Mouse (Mus musculus): ENCODE data around the gene Cobl. TPM values are rescaled to one million over a fixed set of nuclear protein-coding genes. Genes with fewer than 3 reads are reported as not detected.
A peak's percentile ranks its signal among the peaks of the same experiment; 100 is the strongest.

Cobl gene
- polyA plus RNA-seq, 1 experiment from 2014 or later = 3.6 TPM

DNA sequence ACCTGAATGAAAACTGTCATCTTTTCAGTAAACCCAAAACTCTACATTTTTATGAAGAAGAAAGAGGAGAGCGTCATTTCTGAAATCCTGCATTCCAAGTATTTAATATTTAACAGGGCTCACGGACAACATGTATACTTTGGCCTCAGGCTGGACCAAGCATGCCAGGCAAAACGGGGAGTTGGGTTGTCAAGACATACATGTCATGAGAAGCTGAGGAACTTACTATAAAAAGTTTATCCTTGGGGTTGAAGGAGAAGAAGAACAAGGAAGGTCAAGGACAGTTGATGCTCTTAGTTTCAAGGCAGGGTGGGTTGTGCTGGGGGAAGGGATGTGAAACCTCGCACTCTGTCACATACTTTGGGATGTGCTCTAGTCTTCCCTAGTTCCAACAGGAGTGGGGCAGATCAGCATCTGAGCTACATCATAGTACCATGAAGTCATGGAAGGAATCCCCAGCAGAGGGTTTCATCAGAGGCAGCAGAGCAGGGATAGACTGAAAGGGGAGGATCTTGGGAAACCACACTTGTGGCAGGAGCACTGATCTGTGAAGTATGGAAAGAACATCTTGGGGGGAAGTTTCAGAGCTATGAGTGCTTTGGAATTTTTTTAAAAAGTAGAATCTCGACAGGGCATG, 9.7 kb upstream of the Cobl start:
- no peak overlapping the region for H3K9ac ChIP-seq (replicated peaks; ENCODE audit: low read length)
- ATAC-seq (replicated peaks; ENCODE audit: insufficient number of reproducible peaks, low FRiP score, low TSS enrichment, low read depth) (no peak), DNase-seq (ENCODE audit: low spot score) (no peak)
- no peak overlapping the region for H3K4me2 ChIP-seq (ENCODE audit: low read depth, low read length)
- no peaks in the 10 kb centered on the region for H3K9me3 ChIP-seq (replicated peaks; ENCODE audit: control insufficient read depth, low read length)
- H3K36me3 ChIP-seq (replicated peaks; ENCODE audit: control insufficient read depth, insufficient read depth, low read depth, low read length) = no peaks in the 10 kb centered on the region
- H3K27ac ChIP-seq (replicated peaks; ENCODE audit: low read depth, low read length) = no peak overlapping the region
- H3K27me3 ChIP-seq (ENCODE audit: control insufficient read depth, insufficient read depth, low read length) = no peaks in the 10 kb centered on the region
- no peak overlapping the region for H3K4me3 ChIP-seq (ENCODE audit: low read depth, low read length)
- 85% methylated on average over 5 of the region's 5 CpGs for WGBS
- no peaks in the 10 kb centered on the region for H3K4me1 ChIP-seq (ENCODE audit: control insufficient read depth, insufficient read depth, low read length)

DNA sequence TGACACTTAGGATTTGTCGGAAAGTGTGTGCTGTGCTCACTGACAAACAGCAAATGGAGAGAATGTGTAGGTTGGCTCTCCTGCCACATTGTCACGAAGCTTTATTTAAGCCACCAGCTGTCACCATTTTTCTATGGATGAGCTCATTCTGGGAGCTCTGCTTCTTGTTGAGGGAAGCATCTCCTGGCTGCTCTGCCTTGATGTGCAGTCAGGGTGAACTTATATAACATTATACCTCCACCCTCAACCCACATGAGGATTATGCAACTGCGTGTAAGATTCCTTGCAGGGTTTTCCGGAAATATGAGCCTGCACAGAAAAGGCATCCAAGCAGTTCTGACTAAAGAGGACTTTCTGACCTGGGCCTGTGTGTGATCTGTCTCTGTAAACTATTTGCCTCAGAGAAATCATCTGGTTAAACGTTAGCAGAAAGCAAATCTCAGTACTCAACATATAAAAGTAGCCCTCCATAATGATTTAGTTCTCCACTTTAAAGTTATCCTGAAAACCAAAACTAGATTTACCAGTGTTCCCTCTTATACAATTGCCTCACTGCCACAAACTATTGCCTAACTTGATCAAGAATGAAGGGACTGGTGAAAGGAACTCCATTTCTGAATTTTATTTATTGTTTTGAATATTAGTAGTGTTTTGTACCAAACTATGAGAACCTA, 9.0 kb upstream of the Cobl start:
- WGBS = 55% methylated on average over 5 of the region's 5 CpGs
- Histone ChIP-seq H3K4me2 (ENCODE audit: low read depth, low read length) (no peak overlapping the region), H3K27ac (replicated peaks; ENCODE audit: low read depth, low read length) (no peak overlapping the region), H3K36me3 (replicated peaks; ENCODE audit: control insufficient read depth, insufficient read depth, low read depth, low read length) (no peaks in the 10 kb centered on the region), H3K9ac (replicated peaks; ENCODE audit: low read length) (no peak overlapping the region), H3K9me3 (replicated peaks; ENCODE audit: control insufficient read depth, low read length) (no peaks in the 10 kb centered on the region), H3K4me1 (ENCODE audit: control insufficient read depth, insufficient read depth, low read length) (no peaks in the 10 kb centered on the region), H3K27me3 (ENCODE audit: control insufficient read depth, insufficient read depth, low read length) (no peaks in the 10 kb centered on the region), H3K4me3 (ENCODE audit: low read depth, low read length) (no peak overlapping the region)
- ATAC-seq (replicated peaks; ENCODE audit: insufficient number of reproducible peaks, low FRiP score, low TSS enrichment, low read depth) = no peak
- DNase-seq (ENCODE audit: low spot score) = peak; percentile 30

DNA sequence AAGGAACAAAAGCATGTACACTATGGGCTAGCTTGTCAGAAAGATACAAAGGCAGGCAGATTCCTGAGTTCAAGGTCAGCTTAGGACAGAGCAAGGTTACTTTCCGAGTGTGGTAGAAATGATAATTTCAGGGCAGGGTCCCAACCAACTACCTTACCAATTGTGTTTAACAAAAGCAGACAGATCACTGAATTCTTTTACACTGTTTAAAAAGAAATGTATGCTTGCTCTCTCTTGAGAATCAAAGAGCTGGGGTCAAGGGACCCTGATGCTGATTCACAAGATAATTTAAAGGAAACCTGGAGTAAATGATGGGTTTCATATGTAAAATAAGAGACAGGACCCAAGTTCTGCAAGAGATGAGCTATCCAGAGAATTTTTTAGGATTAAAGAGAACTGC, 4.9 kb upstream of the Cobl start:
- no peak overlapping the region for H3K4me2 ChIP-seq (ENCODE audit: low read depth, low read length)
- H3K9ac ChIP-seq (replicated peaks; ENCODE audit: low read length) = no peak overlapping the region
- H3K4me3 ChIP-seq (ENCODE audit: low read depth, low read length) = no peak overlapping the region
- H3K36me3 ChIP-seq (replicated peaks; ENCODE audit: control insufficient read depth, insufficient read depth, low read depth, low read length) = no peaks in the 10 kb centered on the region
- no peaks in the 10 kb centered on the region for H3K4me1 ChIP-seq (ENCODE audit: control insufficient read depth, insufficient read depth, low read length)
- WGBS = 77% methylated on average over 1 of the region's 1 CpGs
- peaks cover 7% of the 10 kb centered on the region for H3K27me3 ChIP-seq (ENCODE audit: control insufficient read depth, insufficient read depth, low read length)
- no peak for ATAC-seq (replicated peaks; ENCODE audit: insufficient number of reproducible peaks, low FRiP score, low TSS enrichment, low read depth)
- DNase-seq (ENCODE audit: low spot score) = no peak
- no peak overlapping the region for H3K27ac ChIP-seq (replicated peaks; ENCODE audit: low read depth, low read length)
- H3K9me3 ChIP-seq (replicated peaks; ENCODE audit: control insufficient read depth, low read length) = no peaks in the 10 kb centered on the region

DNA sequence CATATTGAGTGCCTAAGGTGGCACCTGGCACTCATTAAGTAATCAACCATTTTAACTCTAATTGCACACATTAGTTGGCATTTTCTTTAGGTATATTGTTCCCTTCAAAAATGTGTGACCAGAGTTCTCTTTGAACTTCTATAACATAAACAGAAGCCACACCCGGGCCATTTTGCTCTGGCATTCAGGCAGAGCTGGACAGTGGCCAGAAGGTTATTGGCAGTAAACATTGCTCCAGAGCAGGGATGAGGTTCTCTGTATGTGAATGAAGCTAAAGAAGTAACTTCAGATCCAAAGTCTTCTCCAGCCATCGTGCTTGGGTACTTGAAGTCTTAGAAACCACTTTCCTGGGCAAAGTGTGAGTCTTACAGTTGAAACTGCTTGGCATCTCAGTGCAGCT, 3.9 kb upstream of the Cobl start:
- Histone ChIP-seq H3K9ac (replicated peaks; ENCODE audit: low read length) (no peak overlapping the region), H3K4me2 (ENCODE audit: low read depth, low read length) (no peak overlapping the region), H3K36me3 (replicated peaks; ENCODE audit: control insufficient read depth, insufficient read depth, low read depth, low read length) (no peaks in the 10 kb centered on the region), H3K9me3 (replicated peaks; ENCODE audit: control insufficient read depth, low read length) (no peaks in the 10 kb centered on the region), H3K4me3 (ENCODE audit: low read depth, low read length) (no peak overlapping the region), H3K4me1 (ENCODE audit: control insufficient read depth, insufficient read depth, low read length) (0 out of 2 replicates have a peak, but pooled peaks cover 3% of the 10 kb centered on the region), H3K27me3 (ENCODE audit: control insufficient read depth, insufficient read depth, low read length) (peaks cover 12% of the 10 kb centered on the region), H3K27ac (replicated peaks; ENCODE audit: low read depth, low read length) (no peak overlapping the region)
- 64% methylated on average over 2 of the region's 2 CpGs for WGBS
- DNase-seq (ENCODE audit: low spot score) (no peak), ATAC-seq (replicated peaks; ENCODE audit: insufficient number of reproducible peaks, low FRiP score, low TSS enrichment, low read depth) (no peak)

DNA sequence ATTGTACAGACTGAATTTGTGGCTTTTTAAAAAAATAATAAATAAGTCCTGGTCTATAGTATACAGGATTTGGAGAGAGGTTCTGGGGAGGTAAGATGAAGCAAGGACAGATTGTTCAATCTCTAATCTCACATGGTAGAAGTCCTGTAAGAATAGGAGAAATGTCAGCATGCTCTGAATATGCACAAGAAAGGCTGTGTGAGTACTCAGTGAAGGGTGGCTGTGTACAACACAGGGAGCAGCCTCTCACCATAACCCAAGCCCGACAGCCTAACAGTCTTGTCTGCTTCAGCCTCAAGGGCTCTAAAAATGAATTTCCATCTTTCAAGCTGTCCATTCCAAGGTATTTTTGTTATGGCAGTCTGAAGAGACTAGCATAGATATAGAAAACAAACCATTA, 3.1 kb upstream of the Cobl start:
- Histone ChIP-seq H3K27ac (replicated peaks; ENCODE audit: low read depth, low read length) (no peak overlapping the region), H3K4me1 (ENCODE audit: control insufficient read depth, insufficient read depth, low read length) (0 out of 2 replicates have a peak, but pooled peaks cover 3% of the 10 kb centered on the region), H3K9me3 (replicated peaks; ENCODE audit: control insufficient read depth, low read length) (no peaks in the 10 kb centered on the region), H3K9ac (replicated peaks; ENCODE audit: low read length) (no peak overlapping the region), H3K4me2 (ENCODE audit: low read depth, low read length) (no peak overlapping the region), H3K27me3 (ENCODE audit: control insufficient read depth, insufficient read depth, low read length) (peaks cover 14% of the 10 kb centered on the region), H3K36me3 (replicated peaks; ENCODE audit: control insufficient read depth, insufficient read depth, low read depth, low read length) (no peaks in the 10 kb centered on the region), H3K4me3 (ENCODE audit: low read depth, low read length) (no peak overlapping the region)
- 85% methylated on average over 1 of the region's 1 CpGs for WGBS
- ATAC-seq (replicated peaks; ENCODE audit: insufficient number of reproducible peaks, low FRiP score, low TSS enrichment, low read depth) (no peak), DNase-seq (ENCODE audit: low spot score) (no peak)

DNA sequence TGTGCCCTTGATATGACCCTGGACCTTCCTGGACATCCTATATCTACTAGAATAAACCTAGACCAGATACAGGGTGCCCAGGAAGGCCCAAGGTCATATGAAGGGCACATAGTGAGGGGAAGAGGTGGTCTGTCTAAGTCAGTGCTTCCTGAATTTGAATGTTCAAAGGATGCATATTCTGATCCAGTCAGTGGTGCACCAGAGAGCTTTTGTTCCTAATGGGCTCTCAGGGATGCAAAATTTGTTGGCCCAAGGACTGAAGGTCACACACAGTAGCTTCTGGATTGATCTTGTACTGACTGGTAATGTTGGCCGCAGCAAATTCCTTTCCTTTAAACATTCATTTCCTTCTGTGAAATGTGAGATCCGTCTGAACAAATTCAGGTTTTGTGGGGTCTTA, 2.5 kb upstream of the Cobl start:
- no peaks in the 10 kb centered on the region for H3K36me3 ChIP-seq (replicated peaks; ENCODE audit: control insufficient read depth, insufficient read depth, low read depth, low read length)
- H3K4me2 ChIP-seq (ENCODE audit: low read depth, low read length) = no peak overlapping the region
- 38% methylated on average over 2 of the region's 2 CpGs for WGBS
- peaks cover 14% of the 10 kb centered on the region for H3K27me3 ChIP-seq (ENCODE audit: control insufficient read depth, insufficient read depth, low read length)
- H3K9me3 ChIP-seq (replicated peaks; ENCODE audit: control insufficient read depth, low read length) = no peaks in the 10 kb centered on the region
- H3K4me3 ChIP-seq (ENCODE audit: low read depth, low read length) = no peak overlapping the region
- H3K4me1 ChIP-seq (ENCODE audit: control insufficient read depth, insufficient read depth, low read length) = 0 out of 2 replicates have a peak, but pooled peaks cover 3% of the 10 kb centered on the region
- ATAC-seq (replicated peaks; ENCODE audit: insufficient number of reproducible peaks, low FRiP score, low TSS enrichment, low read depth) (no peak), DNase-seq (ENCODE audit: low spot score) (peak; percentile 11)
- H3K27ac ChIP-seq (replicated peaks; ENCODE audit: low read depth, low read length) = no peak overlapping the region
- H3K9ac ChIP-seq (replicated peaks; ENCODE audit: low read length) = no peak overlapping the region

DNA sequence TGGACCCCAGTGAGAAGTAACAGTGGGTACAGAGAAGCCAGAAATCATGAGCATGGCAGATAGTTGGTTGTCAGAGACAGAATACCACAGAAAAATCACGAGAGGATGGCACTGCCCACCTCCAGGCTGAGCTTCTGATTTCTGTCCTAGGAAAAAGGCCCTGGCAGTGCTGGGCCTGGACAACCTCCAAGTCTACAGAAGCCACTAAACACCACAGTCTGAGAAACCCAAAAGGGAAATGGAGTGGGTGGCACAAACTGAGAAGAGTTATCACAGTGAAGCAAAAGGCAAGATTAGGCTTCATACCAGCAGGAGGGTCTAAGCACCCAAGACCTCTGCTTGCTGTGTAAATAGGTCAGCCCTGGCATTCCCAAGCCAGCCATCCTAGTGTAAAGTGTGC, 1.8 kb upstream of the Cobl start:
- 74% methylated on average over 1 of the region's 1 CpGs for WGBS
- peaks cover 14% of the 10 kb centered on the region for H3K27me3 ChIP-seq (ENCODE audit: control insufficient read depth, insufficient read depth, low read length)
- H3K9me3 ChIP-seq (replicated peaks; ENCODE audit: control insufficient read depth, low read length) = no peaks in the 10 kb centered on the region
- H3K4me2 ChIP-seq (ENCODE audit: low read depth, low read length) = no peak overlapping the region
- H3K27ac ChIP-seq (replicated peaks; ENCODE audit: low read depth, low read length) = no peak overlapping the region
- ATAC-seq (replicated peaks; ENCODE audit: insufficient number of reproducible peaks, low FRiP score, low TSS enrichment, low read depth) (no peak), DNase-seq (ENCODE audit: low spot score) (no peak)
- H3K36me3 ChIP-seq (replicated peaks; ENCODE audit: control insufficient read depth, insufficient read depth, low read depth, low read length) = no peaks in the 10 kb centered on the region
- no peak overlapping the region for H3K4me3 ChIP-seq (ENCODE audit: low read depth, low read length)
- 0 out of 2 replicates have a peak, but pooled peaks cover 3% of the 10 kb centered on the region for H3K4me1 ChIP-seq (ENCODE audit: control insufficient read depth, insufficient read depth, low read length)
- no peak overlapping the region for H3K9ac ChIP-seq (replicated peaks; ENCODE audit: low read length)

DNA sequence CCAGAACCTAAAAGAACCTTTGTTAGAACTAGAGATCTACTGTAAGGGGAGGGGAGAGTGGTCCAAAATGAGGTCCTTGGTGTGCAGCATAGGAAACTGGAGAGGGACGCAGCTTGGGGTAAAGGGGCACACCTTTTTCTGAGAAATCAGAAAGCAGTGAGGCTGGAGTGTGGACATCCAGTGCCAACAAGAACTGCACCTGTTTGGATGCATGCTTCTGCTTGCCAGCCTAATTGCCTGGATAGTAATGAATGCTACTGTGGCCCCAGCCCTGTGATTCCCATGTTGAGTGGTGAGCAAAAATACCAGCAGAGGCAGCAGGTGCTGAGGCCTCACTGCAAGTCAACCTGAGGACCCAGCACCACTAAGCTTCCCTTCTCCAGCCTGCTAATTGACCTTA, 469 bp upstream of the Cobl start:
- Histone ChIP-seq H3K27ac (replicated peaks; ENCODE audit: low read depth, low read length) (no peak overlapping the region), H3K4me1 (ENCODE audit: control insufficient read depth, insufficient read depth, low read length) (0 out of 2 replicates have a peak, but pooled peaks cover 3% of the 10 kb centered on the region), H3K9me3 (replicated peaks; ENCODE audit: control insufficient read depth, low read length) (no peaks in the 10 kb centered on the region), H3K36me3 (replicated peaks; ENCODE audit: control insufficient read depth, insufficient read depth, low read depth, low read length) (no peaks in the 10 kb centered on the region), H3K27me3 (ENCODE audit: control insufficient read depth, insufficient read depth, low read length) (peaks cover 14% of the 10 kb centered on the region), H3K4me3 (ENCODE audit: low read depth, low read length) (peak overlapping the region; percentile 63), H3K9ac (replicated peaks; ENCODE audit: low read length) (peak overlapping the region; percentile 69), H3K4me2 (ENCODE audit: low read depth, low read length) (peak overlapping the region; percentile 98)
- no peak for ATAC-seq (replicated peaks; ENCODE audit: insufficient number of reproducible peaks, low FRiP score, low TSS enrichment, low read depth)
- DNase-seq (ENCODE audit: low spot score) = no peak
- 29% methylated on average over 1 of the region's 1 CpGs for whole genome bisulfite sequencing
